Mouse (Mus musculus) kidney, adult 2 months (tissue): ENCODE data around the gene Evi2b. TPM values are rescaled to one million over a fixed set of nuclear protein-coding genes. Genes with fewer than 3 reads are reported as not detected.

Experiments
- DNase-seq: peaks from one replicate; pipeline ENCODE4 v3.0.0; 2021
- H3K27ac ChIP-seq: fragments of 200-500 bp; 2 replicates; pipeline ENCODE4 v1.5.1; 2012; ENCODE audit warnings: low read depth, low read length, control low read depth, inconsistent platforms; ENCODE audit not compliant: insufficient read depth
- H3K27me3 ChIP-seq: fragments of 200-500 bp; replicated peaks from 2 replicates; pipeline ENCODE4 v1.6.1; 2012; ENCODE audit warnings: mild to moderate bottlenecking, moderate library complexity, low read length, inconsistent platforms; ENCODE audit not compliant: control insufficient read depth, insufficient read depth
- H3K36me3 ChIP-seq: fragments of 200-500 bp; 2 replicates; pipeline ENCODE4 v1.6.1; 2012; ENCODE audit warnings: mild to moderate bottlenecking, moderate library complexity, low read length, inconsistent platforms; ENCODE audit not compliant: control insufficient read depth, insufficient read depth
- H3K4me1 ChIP-seq: fragments of 200-500 bp; 2 replicates; pipeline ENCODE4 v1.6.1; 2011; ENCODE audit warnings: low read length; ENCODE audit not compliant: control insufficient read depth, insufficient read depth
- H3K4me3 ChIP-seq: fragments of 200-500 bp; 2 replicates; pipeline ENCODE4 v1.5.1; 2011; ENCODE audit warnings: mild to moderate bottlenecking, low read depth, low read length, control low read depth; ENCODE audit not compliant: insufficient read depth
- CTCF ChIP-seq: fragments of 200-500 bp; conservative IDR thresholded peaks from 2 replicates; pipeline ENCODE4 v1.5.1; 2011; ENCODE audit warnings: low read depth, mild to moderate bottlenecking, control low read depth, low read length, moderate library complexity, mixed read lengths; ENCODE audit not compliant: insufficient read depth, insufficient read length
- POLR2A ChIP-seq: fragments of 200-500 bp; IDR thresholded peaks from one replicate; pipeline ENCODE4 v1.6.1; 2011; ENCODE audit warnings: low read depth, low read length, control low read depth
- WGBS: fragments of 180-500 bp; shearing (Covaris S2); methylation state at CpG from one replicate; pipeline ENCODE4 v1.1.7; 2018; 5-methylcytosine and 5-hydroxymethylcytosine counted together
- polyA plus RNA-seq: library from polyadenylated mRNA; depleted of rRNA; stranded (reverse); fragments of >200 nt; gene quantifications from 2 replicates; pipeline ENCODE4 v1.2.3, GENCODE M21; 2012

Gene Evi2b
- polyA plus RNA-seq, 1 experiment = 5.6 TPM

GRCm38 (mm10) chr11:79504506-79504905 is 19.1 kb downstream of the Evi2b start:
- no peaks in the 10 kb centered on the region for H3K36me3 ChIP-seq
- no peak overlapping the region for H3K27ac ChIP-seq
- no peak overlapping the region for H3K4me3 ChIP-seq
- TF ChIP-seq CTCF = no peak
- no peak for TF ChIP-seq POLR2A
- DNase-seq = no peak
- H3K27me3 ChIP-seq = no peaks in the 10 kb centered on the region
- 92% methylated on average over 7 of the region's 7 CpGs for WGBS
- H3K4me1 ChIP-seq = peaks cover 2% of the 10 kb centered on the region; the same call in 1 of the 2 replicates

DNA sequence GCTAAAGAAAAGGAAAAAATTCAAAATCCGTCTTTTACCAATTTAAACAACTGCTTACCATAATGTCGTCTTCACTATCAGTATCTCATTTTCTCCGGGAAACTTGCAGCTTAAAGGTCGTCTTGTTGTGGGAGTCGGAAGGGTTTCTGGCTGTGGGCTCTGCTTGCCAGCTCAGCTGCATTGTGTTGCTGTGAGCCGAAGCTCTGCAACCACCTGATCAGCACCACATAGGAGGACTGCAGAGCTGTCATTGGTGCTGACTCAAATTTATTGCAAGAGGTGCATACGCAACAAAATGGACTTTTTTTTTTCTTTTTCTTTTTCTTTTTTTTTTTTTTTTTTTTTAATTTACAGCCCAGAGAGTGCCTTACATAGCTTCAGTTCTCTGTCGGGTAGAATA is 19.7 kb downstream of the Evi2b start, which contains the start of gene Omg:
Omg (minus strand) TSS at position 240 of the 400 bp plus-strand sequence.
- Histone ChIP-seq H3K27me3 (no peaks in the 10 kb centered on the region), H3K27ac (no peak within 1 kb of the TSS), H3K4me1 (peaks cover 2% of the 10 kb centered on the region; the same call in 1 of the 2 replicates), H3K36me3 (no peaks in the 10 kb centered on the region), H3K4me3 (no peak within 1 kb of the TSS)
- TF ChIP-seq POLR2A (no peak), CTCF (no peak)
- 49% methylated on average over 8 of the region's 8 CpGs for WGBS
- no peak for DNase-seq

GRCm38 (mm10) chr11:79502917-79503316 is 20.6 kb downstream of the Evi2b start:
- no peak overlapping the region for H3K4me3 ChIP-seq
- 79% methylated on average over 2 of the region's 2 CpGs for WGBS
- no peaks in the 10 kb centered on the region for H3K36me3 ChIP-seq
- peaks cover 2% of the 10 kb centered on the region; the same call in 1 of the 2 replicates for H3K4me1 ChIP-seq
- H3K27ac ChIP-seq = no peak overlapping the region
- TF ChIP-seq POLR2A = no peak
- no peak for DNase-seq
- H3K27me3 ChIP-seq = no peaks in the 10 kb centered on the region

DNA sequence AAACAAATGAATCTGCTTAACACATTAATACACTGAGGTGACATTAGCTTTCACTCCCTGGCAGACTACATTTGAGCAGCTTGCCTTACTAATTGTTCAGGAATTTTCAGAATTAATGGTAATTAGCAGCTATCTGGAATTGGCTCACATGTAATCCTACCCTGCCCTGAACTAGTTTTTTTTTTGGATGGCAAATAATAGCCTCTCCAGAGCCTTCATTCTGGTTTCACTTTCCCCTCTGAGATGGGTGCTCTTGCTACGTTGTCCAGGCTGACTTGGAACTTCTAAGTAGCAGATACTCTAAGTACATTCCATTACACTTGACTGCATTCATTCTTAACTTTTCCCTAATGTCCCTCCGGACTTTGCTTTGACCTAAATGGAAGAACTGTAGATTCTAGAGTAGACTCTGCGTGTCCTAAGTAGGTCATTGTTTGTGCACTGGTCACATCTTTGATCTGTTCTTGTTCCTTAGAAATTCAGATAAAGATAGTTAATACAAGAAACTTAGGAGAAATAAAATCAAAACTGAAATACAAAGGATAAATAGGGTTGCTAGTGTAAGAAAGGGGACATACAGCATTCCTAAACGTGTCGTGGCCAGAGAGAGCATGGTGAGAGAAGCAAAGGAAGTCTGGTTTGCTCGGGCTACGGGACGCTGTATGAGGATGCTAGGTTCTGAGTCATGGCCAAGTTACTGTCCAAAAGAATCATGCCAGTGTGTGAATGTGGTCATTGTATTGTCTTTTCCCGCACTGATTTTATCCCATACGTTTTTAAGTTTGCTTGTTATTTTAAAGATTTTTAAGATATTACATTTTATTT is 28.4 kb downstream of the Evi2b start:
- H3K27me3 ChIP-seq = no peaks in the 10 kb centered on the region
- H3K27ac ChIP-seq = peak overlapping the region; percentile 60
- no peaks in the 10 kb centered on the region; the same call in 1 of the 2 replicates for H3K36me3 ChIP-seq
- TF ChIP-seq CTCF (no peak), POLR2A (no peak)
- 0 out of 2 replicates have a peak overlapping the region, but pooled peaks have one; percentile 7 for H3K4me3 ChIP-seq
- DNase-seq = peak; percentile 48
- 33% methylated on average over 10 of the region's 10 CpGs for WGBS
- H3K4me1 ChIP-seq = peaks cover 4% of the 10 kb centered on the region; the same call in 1 of the 2 replicates

GRCm38 (mm10) chr11:79484721-79485120 is 38.8 kb downstream of the Evi2b start:
- no peak for TF ChIP-seq CTCF
- TF ChIP-seq POLR2A = no peak
- no peak for DNase-seq
- Histone ChIP-seq H3K36me3 (no peaks in the 10 kb centered on the region; the same call in 1 of the 2 replicates), H3K27ac (no peak overlapping the region), H3K4me3 (no peak overlapping the region), H3K27me3 (no peaks in the 10 kb centered on the region), H3K4me1 (no peaks in the 10 kb centered on the region)

- 84% methylated on average over 7 of the region's 7 CpGs for WGBS
- DNase-seq = peak; percentile 3
- H3K27me3 ChIP-seq = no peaks in the 10 kb centered on the region
- no peak for TF ChIP-seq POLR2A
- TF ChIP-seq CTCF = no peak
- no peak overlapping the region for H3K27ac ChIP-seq
- no peak overlapping the region for H3K4me3 ChIP-seq
- H3K4me1 ChIP-seq = no peaks in the 10 kb centered on the region
- no peaks in the 10 kb centered on the region; the same call in 1 of the 2 replicates for H3K36me3 ChIP-seq
These were observed 39.6 kb downstream of the Evi2b start for GRCm38 (mm10) chr11:79483876-79484528.

- no peaks in the 10 kb centered on the region for H3K27me3 ChIP-seq
- no peak overlapping the region for H3K27ac ChIP-seq
- peaks cover 2% of the 10 kb centered on the region; the same call in 1 of the 2 replicates for H3K36me3 ChIP-seq
- no peak overlapping the region for H3K4me3 ChIP-seq
- TF ChIP-seq CTCF (no peak), POLR2A (no peak)
- no peaks in the 10 kb centered on the region for H3K4me1 ChIP-seq
- no peak for DNase-seq
- WGBS = 96% methylated on average over 6 of the region's 6 CpGs
These were observed 40.2 kb downstream of the Evi2b start for GRCm38 (mm10) chr11:79483392-79483791.
